Mouse (Mus musculus) right cerebral cortex, postnatal 4 days (tissue): Measurements from ENCODE around the gene Sik3.
A peak's percentile ranks its signal among the peaks of the same experiment; 100 is the strongest.

ENCODE experiments used
- DNase-seq: peaks from one replicate; pipeline ENCODE4 v3.0.0-alpha.2; 2022

Sik3 gene

DNA sequence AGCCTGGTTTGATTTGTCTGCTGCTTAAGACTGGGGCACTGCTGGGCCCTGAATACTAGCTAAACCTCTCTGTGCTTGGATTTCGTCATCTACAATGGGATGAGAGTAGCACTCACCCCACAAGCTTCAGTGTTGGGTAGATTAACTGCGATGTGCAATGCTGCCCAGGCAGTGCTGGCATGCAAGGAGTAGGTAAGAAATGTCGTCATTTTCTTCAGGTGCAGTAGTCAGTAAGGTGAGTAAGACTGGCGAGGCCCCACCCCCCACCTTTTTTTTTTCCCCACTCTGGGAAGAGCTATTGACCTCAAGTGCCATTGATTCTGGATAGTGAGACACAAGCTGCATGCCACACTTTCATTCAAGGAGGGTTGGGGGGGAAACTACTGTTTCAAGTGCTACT is 3.8 kb downstream of the Sik3 start:
- DNase-seq = no peak

GRCm38 (mm10) chr9:46018316-46018715 is 5.7 kb downstream of the Sik3 start:
- no peak for DNase-seq

GRCm38 (mm10) chr9:46019975-46020374 is 7.4 kb downstream of the Sik3 start:
- no peak for DNase-seq

DNA sequence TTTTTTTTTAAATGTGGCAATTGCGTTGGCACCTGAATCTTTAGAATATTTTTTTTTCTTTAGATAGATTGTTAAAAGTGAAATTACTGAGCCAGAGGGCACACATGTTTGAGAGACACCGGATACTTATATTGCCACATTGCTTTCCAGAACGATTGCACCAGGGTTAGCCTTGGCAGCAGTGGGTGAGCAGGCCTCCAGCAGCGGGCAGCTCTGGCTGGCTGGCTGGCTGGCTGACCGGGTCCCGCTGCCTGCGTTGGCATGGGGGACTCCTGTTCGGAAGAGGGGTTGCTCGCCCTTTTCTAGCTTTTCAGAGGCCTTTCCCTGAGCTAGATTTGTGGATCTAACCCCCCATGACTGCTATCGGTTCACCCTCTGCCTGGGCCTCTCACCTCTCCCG is 11.0 kb downstream of the Sik3 start:
- no peak for DNase-seq

- DNase-seq = no peak
These were observed 13.6 kb downstream of the Sik3 start for GRCm38 (mm10) chr9:46026058-46026849.

- no peak for DNase-seq
These were observed 15.4 kb downstream of the Sik3 start for GRCm38 (mm10) chr9:46027994-46028393.

- no peak for DNase-seq
These were observed 16.9 kb downstream of the Sik3 start for GRCm38 (mm10) chr9:46029534-46029933.

GRCm38 (mm10) chr9:46030184-46030583 is 17.6 kb downstream of the Sik3 start:
- no peak for DNase-seq

DNA sequence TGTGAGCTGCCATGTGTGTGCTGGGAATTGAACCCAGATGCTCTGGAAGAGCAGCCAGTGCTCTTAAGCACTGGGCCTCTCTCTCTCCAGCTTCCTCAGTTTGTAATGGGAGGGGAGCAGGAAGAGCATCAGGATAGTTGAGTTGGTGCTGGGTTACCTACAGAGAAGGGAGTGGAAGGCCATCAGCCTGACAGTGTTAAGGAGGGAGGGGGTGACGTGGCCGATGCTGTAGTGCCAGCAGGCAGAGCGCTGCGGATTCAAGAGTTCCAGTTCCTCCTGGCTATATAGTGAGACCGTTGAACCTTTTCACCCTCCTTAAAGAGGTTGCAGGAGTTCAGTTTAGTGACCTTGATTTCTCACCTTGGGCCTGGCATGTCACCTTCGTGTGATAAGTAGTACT is 18.3 kb downstream of the Sik3 start:
- no peak for DNase-seq

DNA sequence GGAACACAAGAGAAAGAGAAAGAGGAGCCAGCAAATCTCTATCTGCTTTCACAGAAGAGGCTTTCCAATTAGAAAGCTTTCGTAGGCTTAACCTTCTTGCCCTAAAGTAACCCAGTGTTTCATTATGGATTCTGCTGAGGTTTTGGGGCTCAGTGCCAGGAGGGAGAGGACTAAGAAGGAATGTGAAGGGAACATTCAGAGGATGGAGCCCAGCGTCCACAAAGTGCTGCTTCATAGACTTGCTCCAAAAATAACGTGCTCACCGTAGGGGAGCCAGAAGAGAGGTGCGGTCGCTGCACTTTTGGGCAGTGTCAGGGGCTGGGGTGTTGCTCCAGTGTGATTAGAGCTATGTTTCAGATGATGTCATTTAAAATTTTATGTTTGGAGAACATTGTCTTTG is 19.6 kb downstream of the Sik3 start:
- DNase-seq = peak; percentile 44

GRCm38 (mm10) chr9:46033058-46033457 is 20.4 kb downstream of the Sik3 start:
- DNase-seq = no peak

DNA sequence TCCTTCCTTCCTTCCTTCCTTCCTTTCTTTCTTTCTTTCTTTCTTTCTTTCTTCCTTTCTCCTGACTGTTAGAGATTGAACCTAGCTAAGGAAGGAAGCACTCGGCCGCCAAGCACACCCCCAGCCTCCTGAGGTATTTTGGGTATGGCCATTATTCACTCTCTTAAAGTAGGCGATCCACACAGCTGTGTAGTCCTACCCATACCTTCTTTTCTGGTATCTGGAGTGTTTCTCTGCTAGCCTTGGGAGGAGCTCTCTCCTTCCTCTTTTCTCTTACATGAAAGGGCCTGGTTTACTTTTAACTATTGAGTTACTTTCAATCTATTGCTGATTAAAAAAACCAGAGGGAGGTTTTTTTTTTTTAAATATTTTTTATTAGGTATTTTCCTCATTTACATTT is 21.2 kb downstream of the Sik3 start:
- no peak for DNase-seq

DNA sequence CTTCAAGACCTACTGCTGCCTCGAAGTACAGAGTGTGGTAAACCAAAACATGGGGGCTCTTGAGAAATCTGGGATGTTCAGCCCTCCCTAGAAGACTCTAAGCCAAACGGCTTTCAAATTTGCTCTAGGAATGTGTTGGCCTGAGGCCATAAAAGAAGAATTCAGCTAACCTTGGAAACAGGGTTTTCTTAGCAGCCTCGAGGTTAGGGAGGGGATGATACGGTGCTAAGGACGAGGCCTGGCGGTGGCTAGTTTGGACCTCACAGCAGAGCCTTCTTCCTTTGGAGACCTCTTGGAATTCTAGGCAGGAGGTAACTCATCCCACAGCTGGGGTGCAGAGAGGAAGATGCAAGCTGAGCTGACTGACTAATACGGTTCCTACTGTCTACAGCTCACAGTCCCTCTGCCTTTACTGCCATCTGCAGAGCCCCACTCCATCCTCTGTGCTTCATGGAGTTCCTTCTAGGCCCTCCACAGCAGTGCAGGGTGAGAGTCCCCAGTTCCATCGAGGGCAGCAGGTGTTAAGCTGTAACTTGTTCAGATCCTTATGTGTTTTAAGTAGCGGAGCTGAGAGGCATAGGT is 22.8 kb downstream of the Sik3 start:
- DNase-seq = no peak

GRCm38 (mm10) chr9:46036881-46037280 is 24.3 kb downstream of the Sik3 start:
- DNase-seq = no peak

GRCm38 (mm10) chr9:46038786-46039185 is 26.2 kb downstream of the Sik3 start:
- DNase-seq = no peak

GRCm38 (mm10) chr9:46041186-46041585 is 28.6 kb downstream of the Sik3 start:
- DNase-seq = no peak

DNA sequence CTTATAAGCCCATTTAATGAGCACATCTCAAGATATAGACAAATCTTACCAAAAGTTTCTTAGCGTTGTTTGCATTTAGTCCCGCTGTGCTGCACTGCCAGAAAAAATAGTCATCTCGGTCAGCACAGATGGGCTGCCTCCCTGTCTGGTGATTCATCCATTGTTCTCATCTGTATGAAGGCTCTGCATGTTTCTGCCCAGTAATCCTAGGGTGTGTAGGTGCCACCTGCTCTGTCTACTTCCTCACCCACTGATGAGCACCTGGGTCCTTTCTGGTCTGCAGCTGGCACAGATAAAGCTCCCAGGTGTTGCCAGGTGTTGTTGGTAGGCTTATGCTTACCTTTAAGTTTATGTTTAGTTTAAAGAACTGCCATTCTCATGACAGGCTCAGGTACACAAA is 29.8 kb downstream of the Sik3 start:
- DNase-seq = no peak

- no peak for DNase-seq
These were observed 31.0 kb downstream of the Sik3 start for GRCm38 (mm10) chr9:46043626-46044025.

GRCm38 (mm10) chr9:46046724-46047517 is 34.3 kb downstream of the Sik3 start:
- DNase-seq = no peak

DNA sequence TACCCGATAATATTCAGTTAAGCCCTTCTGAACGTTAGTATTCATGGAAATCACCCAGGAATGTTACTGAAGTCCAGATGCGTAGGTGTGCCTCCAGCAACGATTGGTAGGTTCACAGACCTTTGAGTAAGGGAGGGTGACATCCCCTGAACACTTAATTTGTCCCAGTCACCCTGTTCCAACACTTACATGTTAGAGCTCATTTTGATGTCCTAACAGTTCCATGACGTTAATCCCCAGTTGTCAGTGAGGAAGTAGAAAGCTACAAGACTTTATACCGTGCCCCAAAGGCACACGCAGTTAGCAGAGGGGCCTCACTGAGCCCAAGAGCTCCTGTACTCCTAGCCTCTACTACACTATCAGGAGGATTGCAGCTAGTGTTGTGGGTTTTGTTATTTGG is 36.9 kb downstream of the Sik3 start:
- DNase-seq = no peak

DNA sequence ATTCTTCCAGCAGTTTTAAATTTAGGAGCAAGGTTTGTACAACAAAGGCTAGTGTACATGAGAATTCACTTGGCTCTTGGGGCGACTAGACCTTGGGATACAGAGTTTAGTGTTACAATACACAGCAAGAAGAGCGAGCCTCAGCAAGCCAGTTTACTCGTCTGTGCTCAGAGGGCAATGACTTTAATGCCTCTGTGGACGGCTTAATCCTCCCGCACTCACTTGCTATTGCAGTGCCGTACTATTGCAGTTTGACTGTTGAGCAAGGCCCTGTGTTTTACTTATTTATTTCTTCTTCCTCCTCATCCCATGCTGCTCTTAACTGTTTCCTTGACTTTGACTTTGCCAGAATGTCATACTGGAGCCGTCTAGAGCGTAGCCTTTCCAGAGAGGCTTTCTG is 37.6 kb downstream of the Sik3 start:
- no peak for DNase-seq

DNA sequence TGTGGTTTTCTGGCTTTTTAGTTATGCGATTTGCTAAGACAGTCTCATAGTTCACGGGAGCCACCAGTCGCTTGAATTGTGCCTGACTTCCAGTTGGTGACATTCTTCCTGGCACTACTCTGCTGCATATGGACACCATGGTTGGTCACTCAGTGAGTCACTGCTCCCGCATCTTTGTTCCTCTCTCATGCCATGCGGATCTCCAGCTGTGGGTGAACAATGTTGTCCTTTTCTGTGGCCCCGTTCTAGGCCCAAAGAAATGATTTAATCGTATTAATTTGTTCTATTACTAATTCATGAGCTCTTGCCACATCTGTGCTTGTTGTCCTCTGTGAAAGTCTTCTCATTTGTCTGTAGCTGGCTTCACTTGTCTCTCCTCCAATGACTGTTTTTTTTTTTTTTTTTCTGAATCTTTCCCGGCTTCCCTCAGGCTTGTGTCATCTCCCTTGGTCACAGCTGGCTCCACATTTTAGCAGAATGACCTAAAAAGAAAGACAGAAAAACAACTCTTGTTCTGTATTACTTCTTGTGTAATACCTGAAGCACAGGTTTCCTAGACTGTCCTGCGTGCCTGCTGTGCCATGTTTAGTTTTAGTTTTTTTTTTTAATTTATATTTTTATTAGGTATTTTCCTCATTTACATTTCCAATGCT is 40.5 kb downstream of the Sik3 start:
- DNase-seq = no peak

GRCm38 (mm10) chr9:46058065-46058464 is 45.4 kb downstream of the Sik3 start:
- DNase-seq = no peak

DNA sequence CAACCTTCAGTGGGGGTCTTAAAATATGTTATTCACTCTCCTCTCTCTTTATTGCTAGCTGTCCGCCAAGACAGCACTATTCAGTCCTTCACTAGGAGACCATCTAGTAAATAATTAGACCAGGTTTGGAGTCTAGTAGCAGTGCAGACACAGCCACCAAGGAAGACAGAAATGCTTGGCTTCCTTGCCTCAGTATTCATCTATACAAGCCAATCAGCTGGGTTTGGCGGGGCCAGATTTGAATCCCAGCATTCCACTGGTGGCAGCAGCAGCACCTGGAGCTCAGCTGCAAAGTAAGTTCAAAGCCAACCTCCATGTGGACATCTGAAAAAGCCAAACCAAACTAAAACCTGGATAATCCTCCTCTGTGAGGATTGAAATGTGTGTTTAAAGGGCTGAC is 47.6 kb downstream of the Sik3 start:
- DNase-seq = no peak
